15 mouse cellular contexts compared by ENCODE assay signal in the genomic region with DNA sequence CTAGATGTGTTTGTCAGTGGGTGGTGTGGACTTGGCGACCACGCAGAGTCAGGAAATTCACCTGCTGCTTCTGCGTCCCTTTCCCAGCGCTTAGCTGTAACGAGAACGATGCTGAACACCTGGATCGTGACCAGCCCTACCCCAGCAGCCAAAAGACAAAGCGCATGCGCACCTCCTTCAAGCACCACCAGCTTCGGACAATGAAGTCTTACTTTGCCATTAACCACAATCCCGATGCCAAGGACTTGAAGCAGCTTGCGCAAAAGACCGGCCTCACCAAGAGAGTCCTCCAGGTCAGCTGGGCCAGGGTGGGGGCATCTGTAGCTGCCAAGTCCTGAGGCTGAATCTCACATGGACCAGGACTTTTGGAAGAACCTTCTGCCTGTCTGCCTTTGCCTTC. TPM values are rescaled to one million over a fixed set of nuclear protein-coding genes. Genes with fewer than 3 reads are reported as not detected.
DNase-seq lines count a peak whose midpoint lies in the region; ATAC-seq and TF ChIP-seq lines count a peak whose summit lies in the region.
"Had no signal": no experiment of that assay in that cellular context is flagged by ENCODE, and none has a peak within 500 bp of the region (broad histone marks: within the 10 kb centered on the region; RNA-seq: fewer than 3 reads in every experiment).

No protein-coding gene starts in this region.

- H3K27ac ChIP-seq in hindbrain, embryonic 11.5 days (ENCODE audit: low read depth, low read length), result no peak overlapping the region
- no peak overlapping the region for H3K27ac ChIP-seq in hindbrain, embryonic 12.5 days
- no peak overlapping the region for H3K27ac ChIP-seq in lung, postnatal 0 days (ENCODE audit: low read length)
- peak overlapping the region; percentile 78; the same call in 1 of the 2 replicates for H3K27ac ChIP-seq in forebrain, embryonic 14.5 days (ENCODE audit: low read depth, low read length)
- no peak overlapping the region for H3K27ac ChIP-seq in midbrain, postnatal 0 days (ENCODE audit: low read depth, low read length)

- H3K9ac ChIP-seq in hindbrain, embryonic 11.5 days (ENCODE audit: low read depth, low read length), result no peak overlapping the region
- no peak overlapping the region for H3K9ac ChIP-seq in hindbrain, embryonic 12.5 days
- no peak overlapping the region for H3K9ac ChIP-seq in lung, postnatal 0 days (replicated peaks; ENCODE audit: low read depth)
- peak overlapping the region; percentile 99 for H3K9ac ChIP-seq in forebrain, embryonic 14.5 days (ENCODE audit: low read length)
- no peak overlapping the region for H3K9ac ChIP-seq in midbrain, postnatal 0 days (replicated peaks; ENCODE audit: low read length, poor library complexity, severe bottlenecking)

- H3K4me1 ChIP-seq in hindbrain, embryonic 11.5 days (replicated peaks; ENCODE audit: control insufficient read depth, insufficient read depth, low read length), result 0 out of 2 replicates have a peak, but pooled peaks cover 5% of the 10 kb centered on the region
- peaks cover 12% of the 10 kb centered on the region for H3K4me1 ChIP-seq in hindbrain, embryonic 12.5 days
- H3K4me1 ChIP-seq in lung, postnatal 0 days (ENCODE audit: insufficient read depth, low read depth, low read length), result no peaks in the 10 kb centered on the region
- H3K4me1 ChIP-seq in forebrain, embryonic 14.5 days (ENCODE audit: control insufficient read depth, insufficient read depth, low read length), result peaks cover 26% of the 10 kb centered on the region
- no peaks in the 10 kb centered on the region for H3K4me1 ChIP-seq in midbrain, postnatal 0 days (ENCODE audit: insufficient read depth, low read length)

- H3K36me3 ChIP-seq in hindbrain, embryonic 11.5 days (ENCODE audit: control insufficient read depth, insufficient read depth, low read length), result no peaks in the 10 kb centered on the region
- no peaks in the 10 kb centered on the region for H3K36me3 ChIP-seq in hindbrain, embryonic 12.5 days
- H3K36me3 ChIP-seq in lung, postnatal 0 days (ENCODE audit: insufficient read depth, low read length), result no peaks in the 10 kb centered on the region
- peaks cover 58% of the 10 kb centered on the region for H3K36me3 ChIP-seq in forebrain, embryonic 14.5 days (ENCODE audit: control insufficient read depth, insufficient read depth, low read length)
- H3K36me3 ChIP-seq in midbrain, postnatal 0 days (ENCODE audit: insufficient read depth, low read length), result no peaks in the 10 kb centered on the region

- ATAC-seq in hindbrain, embryonic 11.5 days (ENCODE audit: low FRiP score), result no peak
- ATAC-seq in hindbrain, embryonic 12.5 days (ENCODE audit: low FRiP score), result no peak
- ATAC-seq in lung, postnatal 0 days, result no peak; the same call in 1 of the 2 replicates
- ATAC-seq in forebrain, embryonic 14.5 days, result no peak
- no peak for ATAC-seq in midbrain, postnatal 0 days (ENCODE audit: low FRiP score)

- WGBS in hindbrain, embryonic 11.5 days, result 6% methylated on average over 13 of the region's 13 CpGs
- WGBS in hindbrain, embryonic 12.5 days, result 4% methylated on average over 13 of the region's 13 CpGs
- 5% methylated on average over 13 of the region's 13 CpGs for WGBS in lung, postnatal 0 days
- 13% methylated on average over 13 of the region's 13 CpGs for WGBS in forebrain, embryonic 14.5 days
- 8% methylated on average over 13 of the region's 13 CpGs for WGBS in midbrain, postnatal 0 days

- no peaks in the 10 kb centered on the region for H3K9me3 ChIP-seq in hindbrain, embryonic 11.5 days (ENCODE audit: control insufficient read depth, low read length)
- no peaks in the 10 kb centered on the region for H3K9me3 ChIP-seq in hindbrain, embryonic 12.5 days (replicated peaks)
- no peaks in the 10 kb centered on the region for H3K9me3 ChIP-seq in lung, postnatal 0 days (ENCODE audit: low read length)
- no peaks in the 10 kb centered on the region for H3K9me3 ChIP-seq in forebrain, embryonic 14.5 days (replicated peaks; ENCODE audit: control insufficient read depth, low read length)
- no peaks in the 10 kb centered on the region for H3K9me3 ChIP-seq in midbrain, postnatal 0 days (ENCODE audit: low read length)

- TF ChIP-seq EP300 in lung, postnatal 0 days (IDR thresholded peaks at IDR 0.05), result no peak

- peak; percentile 53 for DNase-seq in hindbrain, embryonic 11.5 days (ENCODE audit: low spot score)
- peak; percentile 28 for DNase-seq in lung, postnatal 0 days (ENCODE audit: low spot score)
- no peak for DNase-seq in lung, postnatal 14 days
- DNase-seq in forebrain, embryonic 14.5 days (ENCODE audit: low spot score), result no peak
- no peak for DNase-seq in midbrain, postnatal 0 days (ENCODE audit: low spot score)
- DNase-seq in cerebellum, postnatal 10 days, result no peak
- DNase-seq in right cerebral cortex, postnatal 14 days, result no peak
- DNase-seq: adrenal gland, postnatal 25 days; cerebellum, adult 11 months; gastrocnemius, postnatal 25 days; kidney, postnatal 10 days; spleen, adult 18-20 months had no signal

- no peak overlapping the region for H3K4me2 ChIP-seq in hindbrain, embryonic 11.5 days (replicated peaks; ENCODE audit: low read depth, low read length)
- H3K4me2 ChIP-seq in hindbrain, embryonic 12.5 days (replicated peaks), result no peak overlapping the region
- H3K4me2 ChIP-seq in lung, postnatal 0 days (replicated peaks; ENCODE audit: low read depth, low read length), result no peak overlapping the region
- peak overlapping the region; percentile 91 for H3K4me2 ChIP-seq in forebrain, embryonic 14.5 days (ENCODE audit: low read length)
- H3K4me2 ChIP-seq in midbrain, postnatal 0 days (ENCODE audit: low read depth, low read length, poor library complexity, severe bottlenecking), result peak overlapping the region; percentile 37

- TF ChIP-seq CTCF in lung, postnatal 0 days (IDR thresholded peaks at IDR 0.05), result no peak
- no peak for TF ChIP-seq CTCF in midbrain, postnatal 0 days (IDR thresholded peaks at IDR 0.05)

- no peak overlapping the region for H3K4me3 ChIP-seq in hindbrain, embryonic 11.5 days (ENCODE audit: low read depth, low read length)
- no peak overlapping the region for H3K4me3 ChIP-seq in hindbrain, embryonic 12.5 days
- no peak overlapping the region for H3K4me3 ChIP-seq in lung, postnatal 0 days (ENCODE audit: low read depth, low read length)
- H3K4me3 ChIP-seq in forebrain, embryonic 14.5 days (ENCODE audit: low read depth, low read length), result peak overlapping the region; percentile 90; the same call in 1 of the 2 replicates
- peak overlapping the region; percentile 12; the same call in 1 of the 2 replicates for H3K4me3 ChIP-seq in midbrain, postnatal 0 days (ENCODE audit: low read depth, low read length)

- peaks cover 85% of the 10 kb centered on the region for H3K27me3 ChIP-seq in hindbrain, embryonic 11.5 days (ENCODE audit: control insufficient read depth, insufficient read depth, low read length)
- peaks cover 92% of the 10 kb centered on the region for H3K27me3 ChIP-seq in hindbrain, embryonic 12.5 days
- H3K27me3 ChIP-seq in lung, postnatal 0 days (replicated peaks; ENCODE audit: insufficient read depth, low read length), result peaks cover 82% of the 10 kb centered on the region
- no peaks in the 10 kb centered on the region for H3K27me3 ChIP-seq in forebrain, embryonic 14.5 days (replicated peaks; ENCODE audit: control insufficient read depth, insufficient read depth, low read length)
- H3K27me3 ChIP-seq in midbrain, postnatal 0 days (ENCODE audit: insufficient read depth, low read length), result peaks cover 51% of the 10 kb centered on the region

RNA-seq across cellular contexts. Expression of a gene that starts 20.7 kb away (rescaled TPM):
- polyA plus RNA-seq in hindbrain, embryonic 11.5 days (2014; fragmentation: Nextera tagmentation; extraction: Ambion mirVana), result 21.9 and 24.4 TPM in 2 replicates
- 31.0 and 31.2 TPM in 2 replicates for polyA plus RNA-seq in hindbrain, embryonic 12.5 days (2016; fragmentation: Nextera tagmentation; extraction: Ambion mirVana)
- polyA plus RNA-seq in lung, postnatal 0 days (2015; fragmentation: Nextera tagmentation; extraction: Ambion mirVana), result not detected in 2 replicates
- 85.1 and 102 TPM in 2 replicates for polyA plus RNA-seq in forebrain, embryonic 14.5 days (2014; fragmentation: Nextera tagmentation; extraction: Ambion mirVana)
- total RNA-seq in midbrain, postnatal 0 days (2014; rRNA removed), result 77.5 and 90.1 TPM in 2 replicates
- polyA plus RNA-seq in midbrain, postnatal 0 days (2015; fragmentation: Nextera tagmentation; extraction: Ambion mirVana), result 22.1 and 23.8 TPM in 2 replicates
- total RNA-seq: adrenal gland, postnatal 25 days; megakaryocyte progenitor cell, adult 5-6 weeks had no signal
- polyA plus RNA-seq: urinary bladder, adult 2 months had no signal

Comparison
In these comparisons a context has a peak if more than half of its experiments do, and no peak if none do; other contexts are left out.
1. DNase-seq: peak in hindbrain, embryonic 11.5 days (single experiment) and lung, postnatal 0 days (single experiment); none in lung, postnatal 14 days (single experiment), forebrain, embryonic 14.5 days (single experiment), midbrain, postnatal 0 days (single experiment), cerebellum, postnatal 10 days (0 of 2) and right cerebral cortex, postnatal 14 days (single experiment).
2. H3K4me2 ChIP-seq: peak in forebrain, embryonic 14.5 days (single experiment) and midbrain, postnatal 0 days (single experiment); none in hindbrain, embryonic 11.5 days (single experiment), hindbrain, embryonic 12.5 days (single experiment) and lung, postnatal 0 days (single experiment).
3. H3K4me3 ChIP-seq: peak in forebrain, embryonic 14.5 days (single experiment) and midbrain, postnatal 0 days (single experiment); none in hindbrain, embryonic 11.5 days (single experiment), hindbrain, embryonic 12.5 days (single experiment) and lung, postnatal 0 days (single experiment).
4. RNA of a gene that starts 20.7 kb away (polyA plus RNA-seq): 85.1 to 102 TPM in forebrain, embryonic 14.5 days, 31.0 to 31.2 TPM in hindbrain, embryonic 12.5 days, 22.1 to 23.8 TPM in midbrain, postnatal 0 days and 21.9 to 24.4 TPM in hindbrain, embryonic 11.5 days; not detected in lung, postnatal 0 days; every median in the first group is over 10 times any median in the second.